Mouse (Mus musculus): ENCODE data around the gene Catsperb. TPM values are rescaled to one million over a fixed set of nuclear protein-coding genes. Genes with fewer than 3 reads are reported as not detected.
"Not testable (repeated sequence)": the region's sequence is repeated elsewhere in the genome, so short reads cannot be mapped to it uniquely, and the experiment has no call there.

Gene Catsperb
- not detected in 2 replicates for polyA plus RNA-seq (2015; fragmentation: Nextera tagmentation; extraction: Ambion mirVana)

DNA sequence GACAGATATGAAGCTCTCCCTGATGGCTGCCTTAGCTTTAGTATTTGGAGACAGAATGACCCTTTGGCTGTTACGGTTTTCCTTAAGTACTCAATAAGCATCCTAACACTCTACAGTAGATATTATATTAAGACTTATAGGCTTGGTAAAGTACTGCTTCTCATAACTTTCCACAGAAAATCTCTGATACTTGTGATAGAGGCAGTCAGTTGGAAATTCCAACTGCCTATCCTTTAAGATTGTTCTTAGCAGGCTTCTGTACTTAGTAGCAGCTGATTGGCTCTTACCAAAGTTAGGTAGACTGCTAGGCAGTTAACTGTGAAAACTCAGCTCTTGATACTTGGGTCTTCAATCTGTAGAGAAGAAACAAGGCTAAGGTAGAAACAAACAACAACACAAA is at the start of gene Catsperb:
TSS of gene Catsperb (plus strand) at position 301 of the 400 bp plus-strand sequence.
- not testable (repeated sequence) for H3K9ac ChIP-seq; H3K4me3 ChIP-seq; H3K36me3 ChIP-seq (replicated peaks); H3K9me3 ChIP-seq; H3K27me3 ChIP-seq (replicated peaks); H3K4me2 ChIP-seq; H3K4me1 ChIP-seq; H3K27ac ChIP-seq; ATAC-seq (replicated peaks)
- WGBS, result 75% methylated on average over 1 of the region's 1 CpGs

DNA sequence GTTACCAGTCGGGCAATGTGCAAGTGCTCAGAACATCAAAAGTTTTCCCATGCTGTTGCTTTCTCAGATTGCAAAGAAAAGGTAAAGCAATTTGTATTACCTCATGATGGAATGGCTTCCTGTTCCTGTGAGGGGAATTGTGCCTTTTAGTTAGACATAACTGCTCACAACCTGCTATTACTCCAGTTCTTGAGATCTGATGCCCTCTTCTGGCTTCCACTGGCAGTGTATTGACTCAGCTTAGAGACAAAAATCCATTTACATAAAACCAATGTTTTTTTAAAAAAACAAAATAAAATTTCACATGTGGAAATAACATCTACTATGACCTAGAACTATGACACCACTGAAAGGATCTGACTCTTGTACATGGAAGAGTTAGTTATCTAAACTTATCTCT is 43.0 kb upstream of the Catsperb start:
- H3K4me3 ChIP-seq; H3K4me2 ChIP-seq; H3K9ac ChIP-seq; H3K36me3 ChIP-seq (replicated peaks); H3K4me1 ChIP-seq; H3K27ac ChIP-seq; H3K27me3 ChIP-seq (replicated peaks); H3K9me3 ChIP-seq; ATAC-seq (replicated peaks): not testable (repeated sequence)
- WGBS, result 88% methylated on average over 1 of the region's 1 CpGs

DNA sequence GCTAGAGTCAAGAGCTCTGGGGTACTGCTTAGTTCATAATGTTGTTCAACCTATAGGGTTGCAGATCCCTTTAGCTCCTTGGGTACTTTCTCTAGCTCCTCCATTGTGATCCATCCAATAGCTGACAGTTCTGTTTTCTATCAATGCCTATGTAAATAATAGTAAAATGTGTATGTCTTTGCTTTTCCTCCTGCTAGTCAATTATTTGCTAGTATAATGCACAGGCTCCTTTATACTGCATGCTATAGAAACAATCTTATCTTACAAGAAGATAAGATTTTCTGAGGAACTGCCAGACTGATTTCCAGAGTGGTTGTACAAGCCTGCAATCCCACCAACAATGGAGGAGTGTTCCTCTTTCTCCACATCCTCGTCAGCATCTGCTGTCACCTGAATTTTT is 23.0 kb upstream of the Catsperb start:
- H3K4me1 ChIP-seq; H3K27me3 ChIP-seq (replicated peaks); H3K4me3 ChIP-seq; H3K27ac ChIP-seq; H3K36me3 ChIP-seq (replicated peaks); H3K4me2 ChIP-seq; ATAC-seq (replicated peaks); H3K9ac ChIP-seq; H3K9me3 ChIP-seq: not testable (repeated sequence)
- WGBS, result no CpG with 5 or more reads among the region's 1 CpGs

DNA sequence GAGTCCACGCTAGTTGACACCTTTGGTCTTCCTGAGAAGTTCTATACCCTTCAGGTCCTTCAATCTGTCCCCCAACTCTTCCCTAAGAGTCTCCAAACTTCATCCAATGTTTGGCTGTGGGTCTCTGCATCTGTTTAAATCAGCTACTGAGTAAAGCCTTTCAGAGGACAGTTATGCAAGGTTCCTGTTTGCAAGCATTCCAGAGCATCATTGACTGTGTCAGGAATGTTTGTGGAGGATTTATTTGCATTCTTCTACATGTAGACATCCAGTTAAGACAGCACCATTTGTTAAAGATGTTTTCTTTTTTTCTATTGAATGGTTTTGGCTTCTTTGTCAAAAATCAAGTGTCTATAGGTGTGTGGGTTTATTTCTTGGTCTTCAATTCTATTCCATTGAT is 21.7 kb downstream of the Catsperb start:
- 85% methylated on average over 1 of the region's 1 CpGs for WGBS
- no peak for ATAC-seq (replicated peaks)
- H3K27ac ChIP-seq, result no peak overlapping the region
- H3K4me3 ChIP-seq, result no peak overlapping the region
- no peaks in the 10 kb centered on the region for H3K27me3 ChIP-seq (replicated peaks)
- H3K4me1 ChIP-seq, result no peaks in the 10 kb centered on the region
- no peak overlapping the region for H3K4me2 ChIP-seq
- no peak overlapping the region for H3K9ac ChIP-seq
- H3K9me3 ChIP-seq, result no peaks in the 10 kb centered on the region
- no peaks in the 10 kb centered on the region for H3K36me3 ChIP-seq (replicated peaks)

DNA sequence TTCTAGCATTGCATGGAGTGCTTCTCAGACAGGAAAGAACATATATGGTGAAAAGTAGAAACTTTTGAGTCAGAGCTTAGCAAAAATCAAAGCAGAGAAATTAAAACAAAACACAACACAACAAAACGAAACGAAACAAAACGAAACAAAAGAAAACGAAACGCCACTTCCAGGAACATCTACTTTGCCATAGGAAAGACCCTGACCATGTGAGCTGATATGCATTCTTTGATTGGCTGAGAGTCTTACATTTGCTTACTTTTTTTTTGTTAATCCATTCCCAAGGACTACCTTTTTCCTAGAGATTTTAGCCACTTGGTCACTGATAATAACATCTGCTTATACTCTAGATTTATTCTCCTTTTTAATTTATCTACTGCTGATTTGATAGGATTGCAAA is 57.6 kb downstream of the Catsperb start:
- no peak overlapping the region for H3K27ac ChIP-seq
- H3K4me3 ChIP-seq, result no peak overlapping the region
- H3K36me3 ChIP-seq (replicated peaks), result no peaks in the 10 kb centered on the region
- no peaks in the 10 kb centered on the region for H3K27me3 ChIP-seq (replicated peaks)
- no peak overlapping the region for H3K4me2 ChIP-seq
- ATAC-seq (replicated peaks), result no peak
- H3K9ac ChIP-seq, result no peak overlapping the region
- H3K9me3 ChIP-seq, result no peaks in the 10 kb centered on the region
- H3K4me1 ChIP-seq, result no peaks in the 10 kb centered on the region
- 94% methylated on average over 5 of the region's 5 CpGs for WGBS

DNA sequence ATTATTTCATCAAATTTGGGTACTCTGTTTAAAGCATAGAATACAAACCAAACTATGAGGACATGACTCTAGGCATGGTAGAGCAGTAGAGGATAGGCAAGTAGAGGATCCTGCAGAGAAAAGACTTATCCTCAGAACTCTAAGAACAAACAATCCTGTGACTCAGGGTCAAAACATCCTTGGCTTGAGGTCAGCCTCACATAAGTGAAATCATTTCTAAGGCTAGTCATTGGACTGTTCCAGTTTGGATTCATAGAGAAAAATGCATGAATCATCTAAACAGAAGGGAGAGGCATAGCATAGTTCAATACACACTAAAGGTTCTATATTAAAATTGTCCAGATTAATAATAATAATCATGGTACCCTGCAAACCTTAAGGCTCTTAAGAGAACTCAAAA is 79.1 kb downstream of the Catsperb start:
- Histone ChIP-seq H3K27ac (no peak overlapping the region), H3K36me3 (replicated peaks) (no peaks in the 10 kb centered on the region), H3K4me3 (no peak overlapping the region), H3K9me3 (no peaks in the 10 kb centered on the region), H3K4me2 (no peak overlapping the region), H3K27me3 (replicated peaks) (no peaks in the 10 kb centered on the region), H3K9ac (no peak overlapping the region), H3K4me1 (no peaks in the 10 kb centered on the region)
- no peak for ATAC-seq (replicated peaks)

DNA sequence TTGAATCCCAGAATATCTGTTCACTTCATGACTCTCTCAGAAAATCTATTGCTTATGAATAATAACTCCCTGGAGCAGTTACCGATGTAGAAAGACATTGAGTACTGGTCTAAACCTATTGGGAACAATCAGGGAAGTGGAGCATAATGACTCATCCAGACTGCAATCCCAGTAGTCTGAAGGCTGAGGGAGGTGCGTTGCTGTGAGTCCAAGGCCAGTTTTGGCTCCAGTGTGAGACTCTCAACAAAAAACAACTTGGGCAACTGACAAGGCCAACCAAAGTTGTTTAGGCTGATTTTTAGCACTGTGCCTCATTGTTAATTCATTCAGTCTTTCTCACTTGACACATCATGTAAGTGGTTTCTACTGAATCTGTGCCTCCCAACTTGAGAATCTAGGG is 106.9 kb downstream of the Catsperb start:
- ATAC-seq (replicated peaks); H3K9ac ChIP-seq; H3K36me3 ChIP-seq (replicated peaks); H3K27me3 ChIP-seq (replicated peaks); H3K27ac ChIP-seq; H3K4me3 ChIP-seq; H3K4me2 ChIP-seq; H3K9me3 ChIP-seq; H3K4me1 ChIP-seq: not testable (repeated sequence)
- WGBS, result 89% methylated on average over 2 of the region's 2 CpGs

DNA sequence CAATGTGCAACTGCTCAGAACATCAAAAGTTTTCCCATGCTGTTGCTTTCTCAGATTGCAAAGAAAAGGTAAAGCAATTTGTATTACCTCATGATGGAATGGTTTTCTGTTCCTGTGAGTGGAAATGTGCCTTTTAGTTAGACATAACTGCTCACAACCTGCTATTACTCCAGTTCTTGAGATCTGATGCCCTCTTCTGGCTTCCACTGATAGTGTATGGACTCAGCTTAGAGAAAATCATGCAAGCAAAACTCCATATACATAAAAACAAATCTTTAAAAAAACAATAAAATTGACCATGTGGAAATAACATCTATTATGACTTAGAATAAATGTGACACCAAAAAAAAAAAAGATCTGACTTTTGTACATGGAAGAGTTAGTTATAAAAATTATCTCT is 202.2 kb downstream of the Catsperb start:
- H3K4me3 ChIP-seq; H3K9ac ChIP-seq; H3K4me2 ChIP-seq; ATAC-seq (replicated peaks); H3K9me3 ChIP-seq; H3K27me3 ChIP-seq (replicated peaks); H3K27ac ChIP-seq; H3K36me3 ChIP-seq (replicated peaks); H3K4me1 ChIP-seq: not testable (repeated sequence)

DNA sequence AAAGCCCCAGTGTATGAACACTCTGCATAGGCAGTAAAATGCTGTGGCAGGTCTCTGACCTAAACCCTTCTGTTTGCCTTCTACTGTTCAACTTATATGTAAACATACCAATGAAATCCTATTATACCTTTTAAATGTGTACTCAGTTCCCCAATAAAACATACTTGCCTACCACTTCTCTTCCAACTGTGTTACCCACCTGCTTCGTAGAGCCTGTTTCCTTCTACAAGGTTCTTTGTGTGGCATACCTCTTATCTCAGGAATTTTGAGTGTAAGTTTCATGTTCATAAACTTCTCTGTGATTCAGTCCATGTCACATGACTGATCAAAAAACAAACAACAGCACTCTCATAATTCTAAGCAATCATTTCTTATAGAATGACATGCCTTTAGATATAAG is 228.7 kb downstream of the Catsperb start:
- no peak overlapping the region for H3K4me3 ChIP-seq
- H3K9me3 ChIP-seq, result no peaks in the 10 kb centered on the region
- H3K27ac ChIP-seq, result no peak overlapping the region
- 90% methylated on average over 1 of the region's 1 CpGs for WGBS
- H3K9ac ChIP-seq, result no peak overlapping the region
- H3K36me3 ChIP-seq (replicated peaks), result no peaks in the 10 kb centered on the region
- no peak for ATAC-seq (replicated peaks)
- H3K4me2 ChIP-seq, result no peak overlapping the region
- H3K4me1 ChIP-seq, result no peaks in the 10 kb centered on the region
- H3K27me3 ChIP-seq (replicated peaks), result no peaks in the 10 kb centered on the region

DNA sequence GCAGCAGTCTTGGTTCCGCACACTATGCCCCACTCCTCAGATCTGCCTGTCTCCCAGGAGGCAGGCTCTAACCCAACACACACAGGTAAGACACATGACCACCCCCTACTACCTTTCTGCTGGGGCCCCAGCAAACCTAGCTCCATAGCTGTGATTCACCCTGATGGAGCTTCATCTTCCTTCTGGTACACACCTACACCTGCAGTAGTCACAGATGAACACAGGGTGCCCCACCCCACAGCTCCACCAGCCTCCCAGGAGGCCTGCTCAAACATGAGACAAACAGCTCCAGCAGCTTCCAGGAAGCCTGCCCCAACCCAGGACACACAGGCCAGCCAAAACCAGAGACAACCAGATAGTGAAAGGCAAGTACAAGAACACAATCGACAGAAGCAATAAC is 263.0 kb downstream of the Catsperb start:
- H3K4me3 ChIP-seq, result no peak overlapping the region
- H3K27ac ChIP-seq, result no peak overlapping the region
- no peaks in the 10 kb centered on the region for H3K9me3 ChIP-seq
- no peak overlapping the region for H3K4me2 ChIP-seq
- WGBS, result 97% methylated on average over 2 of the region's 2 CpGs
- H3K4me1 ChIP-seq, result no peaks in the 10 kb centered on the region
- no peaks in the 10 kb centered on the region for H3K36me3 ChIP-seq (replicated peaks)
- ATAC-seq (replicated peaks), result no peak
- H3K9ac ChIP-seq, result no peak overlapping the region
- H3K27me3 ChIP-seq (replicated peaks), result no peaks in the 10 kb centered on the region

Small RNAs within 50 kb of the gene (microRNA-seq; reads per million reads assigned to microRNA genes)
- gene Gm24542, result not detected
